Mouse (Mus musculus) splenic B cell, adult 2 months (primary cell): ENCODE data around the gene H2-Aa.

ENCODE experiments used
- DNase-seq: peaks from one replicate; pipeline ENCODE4 v3.0.0-alpha.2; 2011; ENCODE audit warnings: low read depth, low spot score
- H3K27me3 ChIP-seq: 2 replicates; pipeline ENCODE4 v1.6.1; 2012; ENCODE audit warnings: mild to moderate bottlenecking, low read length, moderate library complexity, mixed read lengths; ENCODE audit not compliant: control insufficient read depth, poor library complexity, insufficient read depth, severe bottlenecking
- H3K36me3 ChIP-seq: 2 replicates; pipeline ENCODE4 v1.6.1; 2012; ENCODE audit warnings: mild to moderate bottlenecking, low read length, moderate library complexity, mixed read lengths; ENCODE audit not compliant: control insufficient read depth, poor library complexity, insufficient read depth, severe bottlenecking

The H2-Aa gene

DNA sequence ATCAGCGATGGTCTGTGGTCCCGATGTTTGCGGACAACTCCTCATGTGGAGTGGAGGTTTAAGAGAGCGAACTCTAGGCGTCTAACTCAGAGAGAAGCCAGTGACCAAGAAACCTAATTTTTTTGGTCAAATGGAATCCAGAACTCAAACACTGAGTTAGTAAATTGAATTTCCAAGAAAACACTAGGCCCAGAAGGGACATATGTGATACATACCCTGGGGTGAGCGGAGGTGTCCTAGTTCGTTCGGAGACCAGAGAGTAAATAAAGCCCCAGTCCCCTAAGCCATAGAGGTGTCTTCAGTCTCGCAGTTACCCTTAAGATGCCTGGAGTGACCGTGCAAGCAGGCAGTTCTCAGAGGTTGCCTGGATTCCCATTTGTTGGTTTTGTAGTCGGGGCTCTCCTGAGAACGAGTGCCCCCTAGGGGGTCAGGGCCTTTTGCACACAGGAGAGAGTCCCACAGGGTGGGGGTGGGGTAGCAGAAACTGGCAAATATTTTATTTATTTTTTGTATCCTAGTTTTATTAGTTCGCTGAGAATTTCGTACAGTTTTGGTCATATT, 23.7 kb downstream of the H2-Aa start:
- peak; percentile 91 for DNase-seq
- no peaks in the 10 kb centered on the region for H3K27me3 ChIP-seq
- H3K36me3 ChIP-seq, result peaks cover 38% of the 10 kb centered on the region

- Histone ChIP-seq H3K36me3 (peaks cover 31% of the 10 kb centered on the region), H3K27me3 (no peaks in the 10 kb centered on the region)
- DNase-seq, result peak; percentile 100
These were observed 24.6 kb downstream of the H2-Aa start for GRCm38 (mm10) chr17:34263068-34263467.

DNA sequence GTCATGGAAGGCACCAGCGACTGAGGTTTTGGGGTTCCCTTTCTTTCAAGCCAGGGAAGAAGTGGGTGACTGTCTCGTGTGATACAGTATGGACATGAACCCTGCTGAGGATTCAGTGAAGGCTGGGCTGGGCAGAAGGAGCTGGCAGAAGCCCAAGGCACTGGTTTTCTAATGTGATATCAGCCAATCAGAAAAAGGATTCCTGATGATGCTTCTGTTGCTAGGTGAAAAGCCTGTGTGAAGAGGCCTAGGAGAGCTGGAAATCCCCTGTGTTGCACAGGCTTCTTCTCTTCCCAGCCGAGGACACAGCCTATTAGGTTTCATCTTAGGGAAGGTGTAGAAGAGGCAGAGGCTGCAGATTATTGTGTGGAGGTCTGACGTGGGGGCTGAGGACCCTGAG, 26.1 kb downstream of the H2-Aa start:
- H3K36me3 ChIP-seq, result peaks cover 18% of the 10 kb centered on the region
- no peaks in the 10 kb centered on the region for H3K27me3 ChIP-seq
- peak; percentile 99 for DNase-seq

DNA sequence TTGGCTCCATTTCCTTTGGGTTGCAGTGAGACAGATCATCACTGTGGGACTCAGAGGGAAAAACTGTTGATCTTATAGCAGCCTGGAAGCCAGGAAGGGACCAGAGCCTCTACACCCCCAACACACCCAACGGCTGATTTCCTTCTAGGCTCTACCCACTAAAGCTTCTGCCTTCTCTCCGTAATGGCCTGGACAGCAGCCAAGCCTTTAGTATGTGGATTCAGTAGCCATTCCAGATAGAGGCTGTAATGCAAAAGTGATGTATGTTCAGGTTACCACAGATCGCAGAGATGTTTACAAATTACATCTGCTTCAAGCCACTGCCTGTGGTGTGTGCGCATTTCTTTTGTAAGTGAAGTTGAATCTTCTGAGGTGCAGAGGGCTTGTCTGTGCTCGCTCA, 27.1 kb downstream of the H2-Aa start:
- Histone ChIP-seq H3K27me3 (no peaks in the 10 kb centered on the region), H3K36me3 (peaks cover 18% of the 10 kb centered on the region)
- DNase-seq, result peak; percentile 44

DNA sequence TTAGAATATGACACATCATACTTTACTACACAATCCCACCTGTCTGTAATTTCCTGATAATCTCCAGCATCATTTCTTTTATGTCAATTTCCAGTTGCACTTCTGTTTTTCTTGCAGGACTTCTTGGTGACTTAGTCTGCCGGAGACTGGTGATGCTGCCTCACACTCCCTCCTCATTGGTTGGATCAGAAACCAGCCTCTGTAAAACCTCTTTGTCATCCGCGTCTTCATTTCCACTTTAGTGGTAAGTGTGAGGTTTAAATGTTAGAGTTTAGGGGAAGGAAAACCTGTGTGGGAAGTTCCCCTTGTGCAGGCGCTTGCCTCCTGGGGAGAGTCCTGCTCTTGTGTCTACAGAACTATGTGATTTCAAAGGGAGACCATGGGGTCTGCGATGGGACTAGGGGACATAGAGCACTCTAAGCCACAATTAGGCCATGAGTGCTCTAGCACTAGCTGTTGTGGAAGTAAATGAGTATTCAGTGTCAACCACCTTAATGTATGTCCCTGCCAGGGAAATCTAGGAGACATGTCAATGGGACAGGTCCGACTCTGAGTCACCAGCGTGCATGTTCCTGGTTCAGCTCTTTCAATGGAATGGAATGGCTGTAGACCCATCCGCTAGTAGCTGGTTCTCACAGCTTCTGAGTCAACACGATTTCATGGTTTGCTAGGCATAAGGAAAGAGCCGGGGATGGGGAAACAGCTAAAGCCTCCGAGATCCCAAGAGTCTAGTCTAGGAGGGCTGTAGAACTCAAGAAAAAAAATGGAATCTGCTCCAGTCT, 29.8 kb downstream of the H2-Aa start, which contains the start of gene H2-Ab1:
Gene H2-Ab1 (plus strand): TSS at position 96 of the 782 bp plus-strand sequence.
- H3K27me3 ChIP-seq, result no peaks in the 10 kb centered on the region
- H3K36me3 ChIP-seq, result peaks cover 2% of the 10 kb centered on the region; the same call in 1 of the 2 replicates
- peak; percentile 100 for DNase-seq

GRCm38 (mm10) chr17:34256501-34256900, 31.1 kb downstream of the H2-Aa start:
- DNase-seq, result peak; percentile 74
- peaks cover 2% of the 10 kb centered on the region; the same call in 1 of the 2 replicates for H3K36me3 ChIP-seq
- H3K27me3 ChIP-seq, result no peaks in the 10 kb centered on the region

- peak; percentile 50 for DNase-seq
- Histone ChIP-seq H3K36me3 (no peaks in the 10 kb centered on the region; the same call in none of the 2 replicates), H3K27me3 (no peaks in the 10 kb centered on the region)
These were observed 36.0 kb downstream of the H2-Aa start for GRCm38 (mm10) chr17:34251666-34252065.

GRCm38 (mm10) chr17:34249878-34250277, 37.7 kb downstream of the H2-Aa start:
- peak; percentile 89 for DNase-seq
- Histone ChIP-seq H3K36me3 (peaks cover 1% of the 10 kb centered on the region; the same call in 1 of the 2 replicates), H3K27me3 (no peaks in the 10 kb centered on the region)

- no peaks in the 10 kb centered on the region for H3K27me3 ChIP-seq
- no peak for DNase-seq
- peaks cover 1% of the 10 kb centered on the region; the same call in 1 of the 2 replicates for H3K36me3 ChIP-seq
These were observed 38.3 kb downstream of the H2-Aa start for GRCm38 (mm10) chr17:34249361-34249760.

DNA sequence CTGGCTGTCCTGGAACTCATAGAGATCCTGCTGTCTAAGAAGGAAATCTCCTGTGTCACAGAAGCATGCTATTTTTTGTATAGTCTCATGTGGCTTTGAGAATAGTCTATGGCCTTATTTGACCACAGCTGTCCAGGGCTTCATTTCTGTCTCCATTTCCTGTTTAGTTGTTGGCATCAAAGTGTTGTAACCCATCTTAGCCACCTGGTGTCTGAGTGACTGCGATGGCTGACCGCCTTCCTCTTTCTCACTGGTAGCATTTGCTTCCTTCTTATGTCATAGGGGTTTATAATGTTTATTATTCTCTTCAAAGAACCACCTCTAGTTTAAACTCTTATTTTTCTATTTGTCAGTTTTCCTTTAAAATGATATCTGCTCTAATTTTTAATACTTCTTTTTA, 38.9 kb downstream of the H2-Aa start:
- peak; percentile 81 for DNase-seq

GRCm38 (mm10) chr17:34247047-34247446, 40.6 kb downstream of the H2-Aa start:
- H3K27me3 ChIP-seq, result no peaks in the 10 kb centered on the region
- H3K36me3 ChIP-seq, result peaks cover 16% of the 10 kb centered on the region
- DNase-seq, result peak; percentile 58

More for the DNA sequence above, 38.9 kb downstream of the H2-Aa start:
- H3K27me3 ChIP-seq, result no peaks in the 10 kb centered on the region
- peaks cover 3% of the 10 kb centered on the region; the same call in 1 of the 2 replicates for H3K36me3 ChIP-seq

GRCm38 (mm10) chr17:34244656-34245055, 43.0 kb downstream of the H2-Aa start:
- H3K27me3 ChIP-seq, result no peaks in the 10 kb centered on the region
- DNase-seq, result no peak

DNA sequence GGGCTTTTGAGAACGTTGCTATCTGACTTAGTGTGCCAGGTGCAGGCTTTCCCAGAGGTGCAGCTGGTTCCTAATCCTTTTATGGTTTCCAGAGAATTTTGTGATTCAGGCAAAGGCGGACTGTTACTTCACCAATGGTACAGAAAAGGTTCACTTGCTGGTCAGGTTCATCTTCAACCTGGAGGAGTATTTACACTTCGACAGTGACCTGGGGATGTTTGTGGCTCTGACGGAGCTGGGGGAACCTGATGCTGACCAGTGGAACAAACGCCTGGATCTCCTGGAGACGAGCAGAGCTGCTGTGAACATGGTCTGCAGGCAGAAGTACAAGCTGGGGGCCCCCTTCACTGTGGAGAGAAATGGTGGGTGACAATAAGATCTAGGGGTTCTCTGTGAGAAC, 46.7 kb downstream of the H2-Aa start:
- DNase-seq, result no peak
- H3K36me3 ChIP-seq, result peaks cover 26% of the 10 kb centered on the region
- H3K27me3 ChIP-seq, result no peaks in the 10 kb centered on the region

More at GRCm38 (mm10) chr17:34244656-34245055, 43.0 kb downstream of the H2-Aa start:
- peaks cover 26% of the 10 kb centered on the region for H3K36me3 ChIP-seq

DNA sequence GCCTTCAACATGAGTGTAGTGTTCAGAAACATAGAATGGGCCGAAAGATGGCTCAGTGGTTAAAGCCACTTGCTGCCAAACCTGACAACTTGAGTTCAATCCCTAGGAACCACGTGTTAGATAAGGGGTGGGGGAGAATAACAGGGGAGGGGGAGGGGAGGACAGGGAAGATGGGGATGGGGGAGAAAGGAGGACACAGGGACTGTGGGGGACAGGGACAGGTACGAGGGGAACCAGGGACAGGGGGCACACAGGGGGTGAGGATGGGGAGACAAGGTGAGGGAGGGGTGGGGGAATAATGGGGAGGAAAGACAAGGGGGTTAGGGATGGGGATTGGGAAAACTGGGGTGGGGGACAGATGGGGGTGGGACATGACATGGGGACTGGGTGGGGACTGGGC, 47.3 kb downstream of the H2-Aa start:
- no peak for DNase-seq
- H3K36me3 ChIP-seq, result peaks cover 26% of the 10 kb centered on the region
- no peaks in the 10 kb centered on the region for H3K27me3 ChIP-seq

- Histone ChIP-seq H3K27me3 (no peaks in the 10 kb centered on the region), H3K36me3 (peaks cover 25% of the 10 kb centered on the region)
- DNase-seq, result peak; percentile 96
These were observed 48.0 kb downstream of the H2-Aa start for GRCm38 (mm10) chr17:34239601-34240041.
